Mouse (Mus musculus): ENCODE results near the gene Dcdc2a. TPM values are rescaled to one million over a fixed set of nuclear protein-coding genes. Genes with fewer than 3 reads are reported as not detected.

Dcdc2a gene
- total and polyA plus RNA-seq, 3 experiments = 0.12 TPM; not detected in 2

DNA sequence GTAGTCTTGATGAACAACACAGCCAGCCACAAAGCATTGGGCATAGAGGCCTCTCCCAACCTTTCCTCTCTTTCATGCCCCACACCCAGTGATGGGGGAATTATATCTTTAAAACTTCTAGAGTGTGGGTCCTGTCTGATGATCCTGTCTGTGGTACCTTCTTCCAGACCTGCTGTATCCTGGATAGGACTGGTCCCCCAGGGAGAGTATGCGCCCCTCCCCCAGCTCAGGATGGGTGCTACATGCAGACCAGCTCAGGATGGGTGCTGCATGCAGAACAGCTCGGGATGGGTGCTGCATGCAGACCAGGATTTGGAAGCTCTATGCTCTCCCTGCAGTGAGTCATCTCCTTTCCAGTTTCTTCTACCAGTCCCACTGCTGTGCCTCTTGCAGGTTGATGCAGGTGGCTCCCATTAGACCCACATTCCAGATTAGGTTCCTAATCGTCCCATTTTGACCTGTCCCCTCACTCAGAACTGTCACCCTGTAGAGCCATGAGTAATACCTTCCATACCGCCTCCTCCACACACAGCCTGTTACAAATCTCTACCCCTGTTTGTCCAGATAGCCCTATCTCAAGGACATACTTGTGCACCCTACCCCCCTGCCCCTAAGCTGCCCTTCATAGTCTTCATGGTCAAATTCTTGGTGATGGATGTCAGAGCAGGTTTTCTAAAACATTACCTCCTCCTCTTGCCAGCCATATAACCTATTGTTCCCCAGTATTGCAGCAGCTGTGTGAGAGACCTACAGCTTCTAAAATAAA lies 122.6 kb downstream of the Dcdc2a start:
- H3K4me1 ChIP-seq (ENCODE audit: control insufficient read depth, insufficient read depth, low read length) = no peaks in the 10 kb centered on the region
- no peak overlapping the region for H3K4me3 ChIP-seq
- no peaks in the 10 kb centered on the region for H3K79me2 ChIP-seq (replicated peaks; ENCODE audit: control insufficient read depth, insufficient read depth, low read length)
- intact Hi-C loops (cut with DNase I) = no loop called here
- 63% methylated on average over 4 of the region's 4 CpGs for WGBS
- TF ChIP-seq EP300 (IDR thresholded peaks at IDR 0.05; ENCODE audit: insufficient read depth, low read depth, low read length) (no peak), POLR2A (IDR thresholded peaks at IDR 0.05; ENCODE audit: insufficient read depth, low read depth, low read length) (no peak), CTCF (IDR thresholded peaks at IDR 0.05) (no peak)
- no peaks in the 10 kb centered on the region for H3K27me3 ChIP-seq (ENCODE audit: control insufficient read depth, insufficient read depth, low read length)
- no peak overlapping the region for H3K27ac ChIP-seq
- H3K9ac ChIP-seq (ENCODE audit: low read depth, low read length) = no peak overlapping the region
- DNase-seq = no peak
- H3K36me3 ChIP-seq (ENCODE audit: control insufficient read depth, insufficient read depth, low read length) = no peaks in the 10 kb centered on the region

DNA sequence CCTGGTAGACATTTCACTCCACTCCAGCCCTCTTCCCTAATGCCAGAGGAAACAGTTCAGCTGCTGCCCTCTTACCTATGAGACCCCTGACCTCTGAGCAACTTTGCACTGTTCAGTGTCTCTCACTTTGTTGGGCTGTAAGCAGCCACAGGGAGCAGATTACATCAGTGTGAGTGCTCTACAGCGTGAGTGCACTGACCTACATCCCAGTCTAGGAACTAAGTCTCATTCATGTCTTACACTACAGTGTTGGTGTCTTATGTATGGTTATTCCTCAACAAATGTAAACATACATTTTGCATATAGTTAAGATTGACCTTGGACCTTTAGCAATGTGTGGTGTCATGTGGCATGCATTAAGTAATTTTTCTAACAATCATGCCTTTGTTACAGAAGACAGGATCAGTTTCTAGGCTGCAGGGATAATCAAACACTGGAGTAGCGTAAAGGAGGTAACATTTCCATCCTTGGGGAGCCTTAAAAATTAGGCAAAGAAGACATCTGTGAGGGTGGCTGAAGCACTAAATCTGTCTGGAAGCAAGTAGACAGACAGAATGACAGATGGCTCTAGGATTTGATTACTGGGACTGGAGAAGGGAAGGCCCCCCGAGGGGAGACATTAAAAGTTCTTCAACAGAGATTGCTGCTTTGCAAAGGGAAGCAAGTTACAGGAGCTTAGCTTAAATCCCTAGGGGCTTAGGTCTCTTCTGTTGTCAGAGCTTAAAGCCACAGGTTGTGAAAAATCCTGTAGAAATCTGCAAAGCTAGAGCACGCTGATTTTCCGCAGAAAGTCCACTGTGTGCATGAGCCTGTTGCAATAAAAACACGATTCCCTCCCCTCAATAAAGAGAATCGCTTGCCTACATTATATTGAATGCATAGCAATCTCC lies 130.9 kb downstream of the Dcdc2a start:
- no peaks in the 10 kb centered on the region for H3K36me3 ChIP-seq (ENCODE audit: control insufficient read depth, insufficient read depth, low read length)
- no peak overlapping the region for H3K9ac ChIP-seq (ENCODE audit: low read depth, low read length)
- no peak for TF ChIP-seq POLR2A (IDR thresholded peaks at IDR 0.05; ENCODE audit: insufficient read depth, low read depth, low read length)
- no peak for TF ChIP-seq CTCF (IDR thresholded peaks at IDR 0.05)
- TF ChIP-seq EP300 (IDR thresholded peaks at IDR 0.05; ENCODE audit: insufficient read depth, low read depth, low read length) = no peak
- no peaks in the 10 kb centered on the region for H3K4me1 ChIP-seq (ENCODE audit: control insufficient read depth, insufficient read depth, low read length)
- intact Hi-C loops (cut with DNase I) = no loop called here
- no peaks in the 10 kb centered on the region for H3K27me3 ChIP-seq (ENCODE audit: control insufficient read depth, insufficient read depth, low read length)
- no peaks in the 10 kb centered on the region for H3K79me2 ChIP-seq (replicated peaks; ENCODE audit: control insufficient read depth, insufficient read depth, low read length)
- 43% methylated on average over 7 of the region's 7 CpGs for WGBS
- DNase-seq = no peak
- H3K27ac ChIP-seq = no peak overlapping the region
- H3K4me3 ChIP-seq = no peak overlapping the region

DNA sequence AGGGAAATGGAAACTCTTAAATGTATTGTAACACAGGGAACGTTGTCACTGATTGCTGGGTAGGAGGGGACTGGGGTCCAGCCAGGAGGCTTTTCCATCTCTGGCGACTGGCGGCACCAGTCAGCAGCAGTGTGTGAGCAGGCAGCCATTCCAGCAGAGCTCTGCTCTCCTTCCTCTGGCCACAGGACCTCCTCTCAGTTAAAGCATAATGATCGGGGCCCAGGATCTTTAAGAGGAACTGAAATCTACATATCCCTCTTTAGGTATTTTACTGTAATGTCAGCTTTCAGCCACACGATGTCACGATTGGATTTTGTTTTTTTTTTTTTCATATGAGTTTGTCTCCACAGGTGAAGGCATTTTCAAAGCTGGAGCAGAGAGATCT lies 131.5 kb downstream of the Dcdc2a start:
- 10% methylated on average over 6 of the region's 6 CpGs for WGBS
- H3K27ac ChIP-seq = no peak overlapping the region
- no peak overlapping the region for H3K4me3 ChIP-seq
- TF ChIP-seq EP300 (IDR thresholded peaks at IDR 0.05; ENCODE audit: insufficient read depth, low read depth, low read length) (no peak), POLR2A (IDR thresholded peaks at IDR 0.05; ENCODE audit: insufficient read depth, low read depth, low read length) (no peak), CTCF (IDR thresholded peaks at IDR 0.05) (0 out of 2 replicates have a peak, but pooled peaks have one; percentile 5)
- H3K79me2 ChIP-seq (replicated peaks; ENCODE audit: control insufficient read depth, insufficient read depth, low read length) = no peaks in the 10 kb centered on the region
- DNase-seq = no peak
- H3K27me3 ChIP-seq (ENCODE audit: control insufficient read depth, insufficient read depth, low read length) = no peaks in the 10 kb centered on the region
- intact Hi-C loops (cut with DNase I) = no loop called here
- no peak overlapping the region for H3K9ac ChIP-seq (ENCODE audit: low read depth, low read length)
- no peaks in the 10 kb centered on the region for H3K4me1 ChIP-seq (ENCODE audit: control insufficient read depth, insufficient read depth, low read length)
- no peaks in the 10 kb centered on the region for H3K36me3 ChIP-seq (ENCODE audit: control insufficient read depth, insufficient read depth, low read length)

DNA sequence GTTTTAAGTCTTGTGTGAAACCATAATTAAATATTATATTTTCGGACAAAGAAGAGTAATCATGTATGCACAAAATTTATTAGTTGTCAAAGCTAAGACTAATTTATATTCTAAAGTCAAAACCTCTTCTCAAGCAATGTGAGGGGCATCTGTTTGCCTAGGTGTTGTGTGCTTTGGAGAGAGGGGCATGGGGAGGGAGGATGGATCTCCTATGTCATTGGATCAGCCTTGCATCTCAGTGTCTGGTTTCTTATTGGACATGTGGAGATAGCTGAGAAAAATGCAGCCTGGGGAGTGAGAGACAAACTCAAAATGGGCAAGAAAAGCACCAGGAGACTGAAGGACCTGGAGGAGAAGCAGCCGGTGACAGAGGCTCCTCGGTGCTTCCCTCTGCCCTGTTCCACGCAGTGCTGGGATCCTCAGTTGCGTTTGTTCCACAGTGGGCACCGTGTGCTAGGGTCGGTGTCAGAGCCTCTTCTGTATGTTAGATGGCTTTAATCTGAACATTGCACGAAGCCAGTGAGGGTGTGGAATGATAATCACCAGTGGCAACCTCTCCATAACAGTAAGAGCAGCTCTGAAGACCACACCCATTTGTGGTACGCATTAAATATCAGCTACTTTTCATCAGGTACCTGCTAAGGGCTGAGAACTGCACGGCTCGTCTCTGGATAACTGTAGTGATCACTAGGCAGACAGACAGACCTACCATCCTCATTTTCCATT lies 133.8 kb downstream of the Dcdc2a start:
- 63% methylated on average over 11 of the region's 11 CpGs for WGBS
- H3K4me1 ChIP-seq (ENCODE audit: control insufficient read depth, insufficient read depth, low read length) = no peaks in the 10 kb centered on the region
- H3K4me3 ChIP-seq = no peak overlapping the region
- no peaks in the 10 kb centered on the region for H3K36me3 ChIP-seq (ENCODE audit: control insufficient read depth, insufficient read depth, low read length)
- no peaks in the 10 kb centered on the region for H3K27me3 ChIP-seq (ENCODE audit: control insufficient read depth, insufficient read depth, low read length)
- no peak overlapping the region for H3K9ac ChIP-seq (ENCODE audit: low read depth, low read length)
- intact Hi-C loops (cut with DNase I) = no loop called here
- TF ChIP-seq POLR2A (IDR thresholded peaks at IDR 0.05; ENCODE audit: insufficient read depth, low read depth, low read length) (no peak), CTCF (IDR thresholded peaks at IDR 0.05) (no peak), EP300 (IDR thresholded peaks at IDR 0.05; ENCODE audit: insufficient read depth, low read depth, low read length) (no peak)
- H3K27ac ChIP-seq = no peak overlapping the region
- H3K79me2 ChIP-seq (replicated peaks; ENCODE audit: control insufficient read depth, insufficient read depth, low read length) = no peaks in the 10 kb centered on the region
- DNase-seq = no peak

DNA sequence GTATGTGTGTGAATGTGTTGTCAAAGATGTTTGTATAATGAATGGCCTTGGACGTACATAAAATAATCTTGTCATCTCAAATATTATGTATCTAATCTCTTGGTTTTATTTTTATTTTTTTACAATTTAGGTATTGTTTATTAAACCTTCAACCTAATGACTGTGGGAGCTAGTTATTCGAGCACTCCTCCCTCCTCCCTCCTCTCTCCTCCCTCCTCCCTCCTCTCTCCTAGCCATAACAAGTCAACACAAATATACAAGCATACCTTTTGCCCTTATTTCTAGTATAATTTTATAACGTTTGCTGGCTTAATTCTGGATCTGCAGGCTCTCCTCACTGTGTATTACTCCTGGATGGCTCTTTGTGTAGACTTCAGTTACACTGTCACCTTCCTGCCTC lies 134.4 kb downstream of the Dcdc2a start:
- intact Hi-C loops (cut with DNase I) = no loop called here
- WGBS = 73% methylated on average over 3 of the region's 3 CpGs

More for the DNA sequence above, 134.4 kb downstream of the Dcdc2a start:
- no peak for DNase-seq
- TF ChIP-seq POLR2A (IDR thresholded peaks at IDR 0.05; ENCODE audit: insufficient read depth, low read depth, low read length) (no peak), CTCF (IDR thresholded peaks at IDR 0.05) (no peak), EP300 (IDR thresholded peaks at IDR 0.05; ENCODE audit: insufficient read depth, low read depth, low read length) (no peak)
- Histone ChIP-seq H3K27ac (no peak overlapping the region), H3K4me3 (no peak overlapping the region), H3K4me1 (ENCODE audit: control insufficient read depth, insufficient read depth, low read length) (no peaks in the 10 kb centered on the region), H3K27me3 (ENCODE audit: control insufficient read depth, insufficient read depth, low read length) (no peaks in the 10 kb centered on the region), H3K9ac (ENCODE audit: low read depth, low read length) (no peak overlapping the region), H3K36me3 (ENCODE audit: control insufficient read depth, insufficient read depth, low read length) (no peaks in the 10 kb centered on the region), H3K79me2 (replicated peaks; ENCODE audit: control insufficient read depth, insufficient read depth, low read length) (no peaks in the 10 kb centered on the region)
